In the genomic region with DNA sequence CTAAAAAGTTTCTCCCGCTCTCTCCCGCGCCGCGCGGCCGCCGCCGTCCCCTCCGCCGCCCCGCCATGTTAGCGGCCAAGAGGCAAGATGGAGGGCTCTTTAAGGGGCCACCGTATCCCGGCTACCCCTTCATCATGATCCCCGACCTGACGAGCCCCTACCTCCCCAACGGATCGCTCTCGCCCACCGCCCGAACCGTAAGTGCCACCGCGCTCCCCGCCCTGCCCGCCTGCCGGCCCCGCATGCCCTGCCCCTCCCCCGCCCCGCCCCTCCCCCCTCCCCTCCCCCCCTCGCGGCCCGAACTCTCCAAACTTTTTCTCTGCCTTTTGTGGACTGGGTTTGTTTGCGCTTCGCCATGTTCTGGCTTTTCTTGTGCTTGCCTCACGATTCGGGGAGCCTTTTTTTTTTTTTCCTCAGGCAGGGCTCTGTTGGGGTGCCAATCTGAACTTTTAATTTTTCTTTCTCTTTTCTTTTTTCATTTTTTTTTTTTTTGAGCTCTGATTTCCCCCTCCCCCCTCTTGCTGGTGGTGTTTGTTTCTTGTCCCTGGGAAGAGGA, we compare ENCODE assay signal across 8 mouse cellular contexts. TPM values are rescaled to one million over a fixed set of nuclear protein-coding genes. Genes with fewer than 3 reads are reported as not detected.
DNase-seq lines count a peak whose midpoint lies in the region; ATAC-seq and TF ChIP-seq lines count a peak whose summit lies in the region.

No protein-coding gene starts in this region.

- peak overlapping the region; percentile 99 for H3K27ac ChIP-seq in lung, embryonic 14.5 days (ENCODE audit: low read depth)

- no peaks in the 10 kb centered on the region for H3K36me3 ChIP-seq in lung, embryonic 14.5 days (ENCODE audit: insufficient read depth)

- H3K4me2 ChIP-seq in lung, embryonic 14.5 days = peak overlapping the region; percentile 98

- H3K4me3 ChIP-seq in lung, embryonic 14.5 days (ENCODE audit: low read depth, low read length) = peak overlapping the region; percentile 81

- WGBS in lung, embryonic 14.5 days = 0% methylated on average over 30 of the region's 38 CpGs

- DNase-seq in cerebellum, postnatal 25 days = peak; percentile 7 to 16
- DNase-seq in cerebellum, postnatal 36 days = no peak
- DNase-seq in adrenal gland, postnatal 4 days (ENCODE audit: low spot score in 2 of 2) = peak; percentile 26 to 32
- peak; percentile 63 to 79 for DNase-seq in heart, adult 18-20 months
- DNase-seq in kidney, adult 11 months = peak; percentile 42
- peak; percentile 67 for DNase-seq in lung, embryonic 14.5 days
- peak; percentile 63 for DNase-seq in retina, embryonic 14.5 days (ENCODE audit: low spot score)

- no peaks in the 10 kb centered on the region for H3K9me3 ChIP-seq in lung, embryonic 14.5 days (ENCODE audit: low read depth, low read length)

- peak overlapping the region; percentile 97 for H3K9ac ChIP-seq in lung, embryonic 14.5 days

- peaks cover 24% of the 10 kb centered on the region for H3K4me1 ChIP-seq in lung, embryonic 14.5 days (ENCODE audit: insufficient read depth)

- H3K27me3 ChIP-seq in lung, embryonic 14.5 days (ENCODE audit: insufficient read depth, low read length) = no peaks in the 10 kb centered on the region

- no peak for TF ChIP-seq CTCF in lung, embryonic 14.5 days (IDR thresholded peaks at IDR 0.05; ENCODE audit: low read depth)

- ATAC-seq in lung, embryonic 14.5 days (ENCODE audit: insufficient read depth) = 0 out of 2 replicates have a peak, but pooled peaks have one; percentile 0
- ATAC-seq in granulocyte monocyte progenitor cell, adult 5-6 weeks (replicated peaks; ENCODE audit: poor library complexity, severe bottlenecking) = no peak

RNA-seq across cellular contexts. Expression of a gene that starts 1.5 kb away (rescaled TPM):
- total RNA-seq in adrenal gland, postnatal 4 days (2021) = 10 to 100 TPM; 42.6 to 42.7 TPM
- total RNA-seq in heart, adult 18-20 months (2021) = 10 to 100 TPM; 11.9 to 13.2 TPM
- 57.1 and 58.5 TPM in 2 replicates for polyA plus RNA-seq in lung, embryonic 14.5 days (2014; fragmentation: Nextera tagmentation; extraction: Ambion mirVana)
- total RNA-seq in granulocyte monocyte progenitor cell, adult 5-6 weeks (2014; fragmentation: Nextera tagmentation) = 9.3 and 11.7 TPM in 2 replicates
- 0.73 and 2.9 TPM in 2 replicates for total RNA-seq in granulocyte monocyte progenitor cell, adult 5-6 weeks (2017)

Comparison
In these comparisons a context has a peak if more than half of its experiments do, and no peak if none do; other contexts are left out.
1. DNase-seq: peak in cerebellum, postnatal 25 days (2 of 2), adrenal gland, postnatal 4 days (2 of 2), heart, adult 18-20 months (2 of 2), kidney, adult 11 months (single experiment), lung, embryonic 14.5 days (single experiment) and retina, embryonic 14.5 days (single experiment); none in cerebellum, postnatal 36 days (0 of 2).